Mouse (Mus musculus): ENCODE data around the gene Map3k6.

- TF ChIP-seq MAFK (IDR thresholded peaks at IDR 0.05; ENCODE audit: insufficient read depth, low read depth, low read length) (no peak), ZNF384 (IDR thresholded peaks at IDR 0.05; ENCODE audit: low read depth, low read length) (no peak), HCFC1 (IDR thresholded peaks at IDR 0.05; ENCODE audit: borderline replicate concordance, insufficient read depth, low read length) (no peak), ZC3H11A (IDR thresholded peaks at IDR 0.05; ENCODE audit: borderline replicate concordance, low read depth, low read length) (no peak)
These were observed 18.9 kb upstream of the Map3k6 start for GRCm38 (mm10) chr4:133221701-133222100.

Data from ES-E14 (cell line).